In the genomic region with DNA sequence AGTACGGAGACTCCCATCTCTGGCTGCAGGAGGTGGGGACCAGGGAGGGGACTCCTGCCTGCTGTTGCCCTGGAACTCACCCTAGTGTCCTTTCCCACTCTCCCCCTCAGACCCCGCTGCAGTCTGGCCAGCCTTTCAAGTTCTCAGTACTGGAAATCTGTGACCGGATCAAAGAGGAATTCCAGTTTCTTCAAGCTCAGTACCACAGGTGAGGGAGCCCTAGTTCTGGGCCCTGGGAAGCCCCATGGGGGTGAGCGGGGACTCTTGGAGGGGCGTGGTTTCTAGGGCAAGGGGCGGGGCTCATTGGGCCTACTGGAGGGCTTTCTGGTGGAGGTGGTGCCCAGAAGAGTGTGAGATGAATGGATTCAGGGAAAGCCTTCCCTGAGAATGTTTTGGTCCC, we compare ENCODE assay signal across 8 mouse cellular contexts. TPM values are rescaled to one million over a fixed set of nuclear protein-coding genes. Genes with fewer than 3 reads are reported as not detected.
DNase-seq lines count a peak whose midpoint lies in the region; ATAC-seq and TF ChIP-seq lines count a peak whose summit lies in the region.

No protein-coding gene starts in this region.

- no peaks in the 10 kb centered on the region for H3K9me3 ChIP-seq in lung, embryonic 15.5 days
- H3K9me3 ChIP-seq in hindbrain, embryonic 16.5 days (ENCODE audit: control insufficient read depth, low read length): no peaks in the 10 kb centered on the region
- H3K9me3 ChIP-seq in liver, embryonic 15.5 days (replicated peaks): no peaks in the 10 kb centered on the region

- H3K9ac ChIP-seq in lung, embryonic 15.5 days: peak overlapping the region; percentile 69
- H3K9ac ChIP-seq in hindbrain, embryonic 16.5 days (ENCODE audit: low read depth, low read length): peak overlapping the region; percentile 83
- H3K9ac ChIP-seq in liver, embryonic 15.5 days: peak overlapping the region; percentile 39; the same call in 1 of the 2 replicates

- H3K36me3 ChIP-seq in lung, embryonic 15.5 days: no peaks in the 10 kb centered on the region
- no peaks in the 10 kb centered on the region for H3K36me3 ChIP-seq in hindbrain, embryonic 16.5 days (ENCODE audit: control insufficient read depth, insufficient read depth, low read length)
- no peaks in the 10 kb centered on the region for H3K36me3 ChIP-seq in liver, embryonic 15.5 days (replicated peaks)

- peaks cover 63% of the 10 kb centered on the region for H3K4me1 ChIP-seq in lung, embryonic 15.5 days
- H3K4me1 ChIP-seq in cortical plate, adult 2 months (ENCODE audit: control insufficient read depth, insufficient read depth, low read length): 0 out of 2 replicates have a peak, but pooled peaks cover 2% of the 10 kb centered on the region
- peaks cover 27% of the 10 kb centered on the region for H3K4me1 ChIP-seq in hindbrain, embryonic 16.5 days (ENCODE audit: control insufficient read depth, insufficient read depth, low read depth, low read length)
- peaks cover 57% of the 10 kb centered on the region for H3K4me1 ChIP-seq in liver, embryonic 15.5 days (replicated peaks)

- peak overlapping the region; percentile 60 for H3K4me3 ChIP-seq in lung, embryonic 15.5 days
- peak overlapping the region; percentile 75 for H3K4me3 ChIP-seq in cortical plate, adult 2 months (ENCODE audit: insufficient read depth, low read length)
- H3K4me3 ChIP-seq in hindbrain, embryonic 16.5 days (ENCODE audit: low read length): peak overlapping the region; percentile 63
- peak overlapping the region; percentile 56 for H3K4me3 ChIP-seq in liver, embryonic 15.5 days (replicated peaks)

- H3K27me3 ChIP-seq in lung, embryonic 15.5 days: no peaks in the 10 kb centered on the region
- H3K27me3 ChIP-seq in hindbrain, embryonic 16.5 days (replicated peaks; ENCODE audit: control insufficient read depth, insufficient read depth, low read length): peaks cover 24% of the 10 kb centered on the region
- H3K27me3 ChIP-seq in liver, embryonic 15.5 days: peaks cover 83% of the 10 kb centered on the region

- peak overlapping the region; percentile 75 for H3K4me2 ChIP-seq in lung, embryonic 15.5 days
- peak overlapping the region; percentile 80 for H3K4me2 ChIP-seq in hindbrain, embryonic 16.5 days (ENCODE audit: low read length)
- peak overlapping the region; percentile 78 for H3K4me2 ChIP-seq in liver, embryonic 15.5 days

- TF ChIP-seq CTCF in cortical plate, adult 2 months (IDR thresholded peaks at IDR 0.05; ENCODE audit: extremely low read depth, insufficient read depth, low read length): no peak

- WGBS in lung, embryonic 15.5 days: 2% methylated on average over 6 of the region's 6 CpGs
- 0% methylated on average over 6 of the region's 6 CpGs for WGBS in hindbrain, embryonic 16.5 days
- WGBS in liver, embryonic 15.5 days (ENCODE audit: insufficient replicate concordance): 5% methylated on average over 6 of the region's 6 CpGs

- no peak for ATAC-seq in lung, embryonic 15.5 days (ENCODE audit: borderline replicate concordance, extremely low read depth, low FRiP score, low TSS enrichment)
- ATAC-seq in hindbrain, embryonic 16.5 days: no peak
- ATAC-seq in liver, embryonic 15.5 days (ENCODE audit: insufficient read depth): no peak
- no peak for ATAC-seq in megakaryocyte-erythroid progenitor cell, adult 5-6 weeks (replicated peaks; ENCODE audit: low FRiP score, low TSS enrichment, poor library complexity, severe bottlenecking)

- TF ChIP-seq POLR2A in cortical plate, adult 2 months (IDR thresholded peaks at IDR 0.05; ENCODE audit: extremely low read depth, insufficient read depth, low read length): no peak

- DNase-seq in lung, postnatal 36 days: no peak
- DNase-seq in testis, postnatal 14 days (ENCODE audit: low spot score): peak; percentile 25
- DNase-seq in spleen, postnatal 4 days (ENCODE audit: low spot score in 2 of 2): no peak

- peak overlapping the region; percentile 77 for H3K27ac ChIP-seq in lung, embryonic 15.5 days
- H3K27ac ChIP-seq in cortical plate, adult 2 months (ENCODE audit: insufficient read depth, low read length): no peak overlapping the region
- H3K27ac ChIP-seq in hindbrain, embryonic 16.5 days (ENCODE audit: low read depth, low read length): no peak overlapping the region; the same call in 1 of the 2 replicates
- no peak overlapping the region for H3K27ac ChIP-seq in liver, embryonic 15.5 days (replicated peaks)

RNA-seq across cellular contexts. Expression of a gene that starts 1.3 kb away (rescaled TPM):
- 39.3 and 49.7 TPM in 2 replicates for polyA plus RNA-seq in lung, embryonic 15.5 days (2015; fragmentation: Nextera tagmentation; extraction: Ambion mirVana)
- polyA plus RNA-seq in cortical plate, adult 2 months (2012; rRNA removed): 97.8 and 112 TPM in 2 replicates
- polyA plus RNA-seq in hindbrain, embryonic 16.5 days (2015; fragmentation: Nextera tagmentation; extraction: Ambion mirVana): 40.9 and 50.2 TPM in 2 replicates
- polyA plus RNA-seq in liver, embryonic 15.5 days (2015; fragmentation: Nextera tagmentation; extraction: Ambion mirVana): 2.2 and 2.6 TPM in 2 replicates
- total RNA-seq in megakaryocyte-erythroid progenitor cell, adult 5-6 weeks (2014; fragmentation: Nextera tagmentation): 4.2 and 5.9 TPM in 2 replicates
- 0.33 and 0.69 TPM in 2 replicates for total RNA-seq in megakaryocyte-erythroid progenitor cell, adult 5-6 weeks (2017)

RNA-seq across cellular contexts. Expression of a gene that starts 16.4 kb away (rescaled TPM):
- 662 and 670 TPM in 2 replicates for polyA plus RNA-seq in lung, embryonic 15.5 days (2015; fragmentation: Nextera tagmentation; extraction: Ambion mirVana)
- 897 and 916 TPM in 2 replicates for polyA plus RNA-seq in cortical plate, adult 2 months (2012; rRNA removed)
- polyA plus RNA-seq in hindbrain, embryonic 16.5 days (2015; fragmentation: Nextera tagmentation; extraction: Ambion mirVana): 457 and 712 TPM in 2 replicates
- polyA plus RNA-seq in liver, embryonic 15.5 days (2015; fragmentation: Nextera tagmentation; extraction: Ambion mirVana): 243 and 271 TPM in 2 replicates
- total RNA-seq in megakaryocyte-erythroid progenitor cell, adult 5-6 weeks (2014; fragmentation: Nextera tagmentation): 185 and 209 TPM in 2 replicates
- 162 and 206 TPM in 2 replicates for total RNA-seq in megakaryocyte-erythroid progenitor cell, adult 5-6 weeks (2017)

RNA-seq across cellular contexts. Expression of a gene that starts 25.2 kb away (rescaled TPM):
- 28.1 and 29.3 TPM in 2 replicates for polyA plus RNA-seq in lung, embryonic 15.5 days (2015; fragmentation: Nextera tagmentation; extraction: Ambion mirVana)
- 21.2 and 25.3 TPM in 2 replicates for polyA plus RNA-seq in cortical plate, adult 2 months (2012; rRNA removed)
- polyA plus RNA-seq in hindbrain, embryonic 16.5 days (2015; fragmentation: Nextera tagmentation; extraction: Ambion mirVana): 9.0 and 9.2 TPM in 2 replicates
- 3.5 TPM in 2 replicates for polyA plus RNA-seq in liver, embryonic 15.5 days (2015; fragmentation: Nextera tagmentation; extraction: Ambion mirVana)
- 7.9 and 14.3 TPM in 2 replicates for total RNA-seq in megakaryocyte-erythroid progenitor cell, adult 5-6 weeks (2014; fragmentation: Nextera tagmentation)
- 3.5 and 14.3 TPM in 2 replicates for total RNA-seq in megakaryocyte-erythroid progenitor cell, adult 5-6 weeks (2017)

RNA-seq across cellular contexts. Expression of a gene that starts 30.4 kb away (rescaled TPM):
- polyA plus RNA-seq in lung, embryonic 15.5 days (2015; fragmentation: Nextera tagmentation; extraction: Ambion mirVana): 0.66 and 0.78 TPM in 2 replicates
- polyA plus RNA-seq in cortical plate, adult 2 months (2012; rRNA removed): 3.7 and 4.2 TPM in 2 replicates
- polyA plus RNA-seq in hindbrain, embryonic 16.5 days (2015; fragmentation: Nextera tagmentation; extraction: Ambion mirVana): 1.6 and 2.3 TPM in 2 replicates
- 0.23 and 0.24 TPM in 2 replicates for polyA plus RNA-seq in liver, embryonic 15.5 days (2015; fragmentation: Nextera tagmentation; extraction: Ambion mirVana)
- 3.4 and 4.5 TPM in 2 replicates for total RNA-seq in megakaryocyte-erythroid progenitor cell, adult 5-6 weeks (2014; fragmentation: Nextera tagmentation)
- total RNA-seq in megakaryocyte-erythroid progenitor cell, adult 5-6 weeks (2017): 2.8 and 4.6 TPM in 2 replicates

RNA-seq across cellular contexts. Expression of a gene that starts 30.7 kb away (rescaled TPM):
- polyA plus RNA-seq in lung, embryonic 15.5 days (2015; fragmentation: Nextera tagmentation; extraction: Ambion mirVana): 72.7 and 74.2 TPM in 2 replicates
- polyA plus RNA-seq in cortical plate, adult 2 months (2012; rRNA removed): 147 and 154 TPM in 2 replicates
- polyA plus RNA-seq in hindbrain, embryonic 16.5 days (2015; fragmentation: Nextera tagmentation; extraction: Ambion mirVana): 96.0 and 104 TPM in 2 replicates
- polyA plus RNA-seq in liver, embryonic 15.5 days (2015; fragmentation: Nextera tagmentation; extraction: Ambion mirVana): 20.3 and 24.6 TPM in 2 replicates
- 13.7 and 22.4 TPM in 2 replicates for total RNA-seq in megakaryocyte-erythroid progenitor cell, adult 5-6 weeks (2014; fragmentation: Nextera tagmentation)
- total RNA-seq in megakaryocyte-erythroid progenitor cell, adult 5-6 weeks (2017): 16.0 and 57.4 TPM in 2 replicates

Comparison
In these comparisons a context has a peak if more than half of its experiments do, and no peak if none do; other contexts are left out.
1. RNA of a gene that starts 1.3 kb away (polyA plus RNA-seq): 97.8 to 112 TPM in cortical plate, adult 2 months, 39.3 to 49.7 TPM in lung, embryonic 15.5 days and 40.9 to 50.2 TPM in hindbrain, embryonic 16.5 days; 2.2 to 2.6 TPM in liver, embryonic 15.5 days; every median in the first group is over 10 times any median in the second.
2. Peak in every context shown above with its lines, with median percentiles within 50 percentile points of each other: H3K4me2 ChIP-seq, H3K4me3 ChIP-seq and H3K9ac ChIP-seq.